Mouse (Mus musculus) bone marrow macrophage, adult 2 months (primary cell): ENCODE measurements around the gene Cnn3.

Experiments used
- CTCF ChIP-seq: IDR thresholded peaks from 2 replicates; pipeline ENCODE4 v1.5.1; 2012; ENCODE audit warnings: low read depth, mild to moderate bottlenecking, low read length, moderate library complexity
- POLR2A ChIP-seq: IDR thresholded peaks from 2 replicates; pipeline ENCODE4 v1.6.1; 2012; ENCODE audit warnings: mild to moderate bottlenecking, low read depth, low read length, borderline replicate concordance

DNA sequence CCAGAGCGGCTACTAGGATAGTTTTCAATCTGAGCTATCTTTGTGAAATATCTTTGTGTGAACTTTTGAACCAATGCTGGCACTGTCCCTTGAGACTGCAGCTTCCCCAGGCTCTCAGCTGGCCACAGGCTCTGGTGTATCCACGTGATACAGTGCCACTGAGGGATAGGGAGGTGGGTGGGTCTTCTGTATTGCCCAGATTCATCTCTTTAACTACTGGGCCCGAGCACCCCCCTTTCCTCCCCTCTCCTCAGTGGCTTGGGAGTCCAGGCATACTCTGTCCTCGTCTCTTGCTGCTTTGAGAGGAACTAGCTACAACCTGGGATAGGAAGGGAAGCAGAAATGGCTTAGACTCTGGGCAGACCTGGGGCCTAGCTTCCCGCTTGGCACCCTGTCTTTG, 9.0 kb downstream of the Cnn3 start:
- TF ChIP-seq CTCF (no peak), POLR2A (no peak)
